Mouse (Mus musculus) embryo, embryonic 10.5 days (tissue): ENCODE data around the gene Zc3hav1l.
A peak's percentile ranks its signal among the peaks of the same experiment; 100 is the strongest.

ENCODE experiments used
- DNase-seq: peaks from one replicate; pipeline ENCODE4 v3.0.0-alpha.2; 2015; ENCODE audit warnings: low spot score

The Zc3hav1l gene

GRCm38 (mm10) chr6:38264466-38264865 is 34.6 kb downstream of the Zc3hav1l start:
- no peak for DNase-seq

- DNase-seq, result no peak
These were observed 35.5 kb downstream of the Zc3hav1l start for GRCm38 (mm10) chr6:38263393-38264159.

GRCm38 (mm10) chr6:38261877-38262276 is 37.2 kb downstream of the Zc3hav1l start:
- no peak for DNase-seq

DNA sequence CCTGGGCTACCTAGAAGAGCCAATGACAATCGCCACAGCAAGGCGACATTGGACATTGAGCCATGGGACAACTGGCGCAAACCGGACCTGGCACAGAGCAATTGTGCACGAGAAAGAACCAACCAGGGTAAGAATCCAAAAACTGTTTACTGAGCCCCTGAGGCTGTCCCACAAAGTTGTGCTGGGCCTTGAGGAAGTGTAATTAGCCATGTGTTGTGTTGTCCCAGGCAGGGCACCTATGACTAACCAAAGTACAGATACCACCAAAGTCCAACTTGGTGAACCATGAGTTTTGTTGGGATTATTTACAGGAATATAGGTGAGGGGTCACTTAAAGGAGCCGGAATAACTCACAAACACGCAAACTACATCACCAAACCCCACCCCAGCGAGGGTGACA is 41.6 kb downstream of the Zc3hav1l start:
- no peak for DNase-seq

- no peak for DNase-seq
These were observed 42.3 kb downstream of the Zc3hav1l start for GRCm38 (mm10) chr6:38256793-38257192.

DNA sequence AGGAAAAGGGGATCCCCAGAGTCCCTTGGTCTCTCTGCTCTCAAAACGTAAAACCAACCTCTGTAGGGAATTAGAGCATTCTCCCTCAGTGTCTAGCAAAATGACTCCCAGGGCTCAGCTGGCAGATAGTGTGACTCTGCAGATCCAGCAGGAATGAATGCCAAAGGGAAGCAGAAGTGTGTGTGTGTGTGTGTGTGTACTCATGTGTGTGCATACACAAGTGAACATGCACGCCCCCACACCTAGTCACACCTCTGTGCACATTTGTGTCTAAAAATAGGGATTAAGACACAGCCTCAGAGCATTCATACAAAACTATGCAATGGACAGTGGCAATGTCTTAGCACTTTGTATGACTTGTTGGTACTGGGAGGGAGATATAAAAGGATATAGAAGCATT is 43.3 kb downstream of the Zc3hav1l start:
- no peak for DNase-seq

DNA sequence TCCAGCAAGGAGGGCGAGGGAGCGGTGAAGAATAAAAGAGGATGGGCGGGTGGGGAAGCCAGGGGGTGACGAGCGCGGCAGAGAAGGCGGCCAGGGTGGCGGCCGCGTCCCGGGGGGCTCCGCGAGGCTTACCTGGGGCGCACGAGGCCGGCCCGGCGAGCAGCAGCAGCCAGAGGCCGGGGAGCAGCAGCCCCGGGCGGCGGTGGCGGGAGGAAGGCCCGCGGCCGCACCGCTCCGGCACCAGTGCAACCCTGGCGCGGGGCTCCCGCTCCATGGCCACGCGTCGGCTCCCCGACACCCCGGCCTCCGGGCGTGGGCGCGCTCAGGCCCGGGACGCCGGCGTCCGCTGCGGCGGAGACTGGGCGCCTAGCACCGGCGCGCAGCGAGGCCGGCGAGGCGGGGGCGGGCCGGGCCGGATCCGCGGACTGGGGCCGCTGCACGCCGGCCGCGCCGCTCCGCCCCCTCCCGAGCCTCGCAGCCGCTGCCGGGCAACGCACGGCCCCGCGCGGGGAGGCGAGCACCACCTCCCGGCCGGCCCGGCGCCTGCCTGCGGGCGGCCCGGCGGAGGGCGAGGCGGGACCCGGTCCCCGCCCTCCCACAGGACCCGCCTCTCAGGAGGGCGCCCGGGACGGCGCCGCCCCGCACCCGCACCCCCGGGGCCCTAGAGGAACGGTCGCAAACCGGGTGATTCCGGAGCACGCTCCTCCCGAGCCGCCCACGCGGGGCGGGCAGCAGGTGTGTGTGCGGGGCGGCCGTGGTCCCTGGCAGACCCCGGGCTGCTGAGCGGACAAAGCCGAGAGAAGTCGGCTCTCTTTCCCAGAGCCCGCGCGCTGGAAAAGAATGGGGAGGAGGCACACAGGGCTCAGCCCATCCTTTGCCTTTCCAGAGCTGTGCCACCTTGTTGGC is 45.1 kb downstream of the Zc3hav1l start, which contains the start of gene D630045J12Rik:
TSS of gene D630045J12Rik (minus strand) at position 274 of the 906 bp plus-strand sequence.
- DNase-seq, result peak; percentile 83

GRCm38 (mm10) chr6:38252766-38253735 is 46.0 kb downstream of the Zc3hav1l start:
- DNase-seq, result peak; percentile 63

DNA sequence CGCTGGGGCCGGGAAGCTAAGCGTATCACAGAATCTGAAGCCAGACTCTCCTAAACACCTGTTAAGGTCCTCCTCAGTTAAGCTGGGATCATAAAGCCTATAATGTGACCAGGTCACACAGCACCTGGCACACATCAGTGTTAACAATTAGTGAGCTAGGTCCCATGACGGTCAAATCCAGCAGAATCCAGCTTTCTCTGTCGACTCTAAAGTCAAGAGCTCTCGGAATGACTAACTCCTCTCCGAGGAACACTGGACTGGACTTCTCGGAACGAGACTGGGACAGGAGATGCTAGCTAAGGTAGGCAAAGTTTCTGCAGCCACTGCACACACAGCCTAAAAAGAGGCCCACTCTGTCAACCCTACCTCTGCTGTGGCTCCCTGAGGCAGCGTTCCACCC is 46.9 kb downstream of the Zc3hav1l start:
- DNase-seq, result peak; percentile 35

GRCm38 (mm10) chr6:38251464-38251863 is 47.6 kb downstream of the Zc3hav1l start:
- no peak for DNase-seq

DNA sequence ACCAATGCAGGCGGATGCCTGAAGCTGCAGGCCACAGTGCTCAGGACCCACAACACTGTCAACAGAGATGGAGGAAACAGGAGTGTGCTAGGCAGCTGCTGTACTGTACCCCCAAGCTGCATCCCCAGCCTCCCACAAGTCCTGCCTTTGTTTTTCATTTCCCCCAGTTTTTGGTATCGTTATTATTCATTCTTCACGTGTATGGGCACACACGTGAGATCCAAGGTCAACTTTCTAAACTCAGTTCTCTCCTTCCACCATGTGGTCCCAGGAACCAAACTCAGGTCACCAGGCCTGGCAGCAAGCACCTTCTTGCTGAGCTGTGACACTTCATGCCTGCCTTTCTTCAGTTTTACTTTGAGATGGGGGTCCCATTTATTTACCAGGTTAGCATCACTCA is 51.7 kb downstream of the Zc3hav1l start:
- no peak for DNase-seq

DNA sequence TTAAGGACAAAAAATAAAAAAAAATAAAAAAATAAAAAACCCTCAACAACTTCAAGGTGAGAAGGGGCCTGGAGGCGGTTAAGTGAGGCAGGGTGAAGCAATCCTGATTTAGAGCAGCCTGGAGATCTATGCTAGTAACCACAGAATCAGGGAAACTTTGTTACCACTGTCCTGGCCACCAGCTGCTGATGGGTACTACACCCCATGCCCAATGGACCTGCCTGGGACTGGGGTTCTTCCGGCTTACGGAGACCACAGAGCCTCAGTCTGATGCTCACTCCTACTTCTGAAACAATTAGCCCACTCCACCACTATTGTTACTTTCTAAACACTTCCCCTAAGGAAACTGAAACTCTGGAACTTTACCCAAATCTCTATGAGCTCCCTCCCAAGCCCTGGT is 54.3 kb downstream of the Zc3hav1l start:
- DNase-seq, result no peak

GRCm38 (mm10) chr6:38244167-38244566 is 54.9 kb downstream of the Zc3hav1l start:
- no peak for DNase-seq

GRCm38 (mm10) chr6:38242833-38243232 is 56.2 kb downstream of the Zc3hav1l start:
- no peak for DNase-seq

DNA sequence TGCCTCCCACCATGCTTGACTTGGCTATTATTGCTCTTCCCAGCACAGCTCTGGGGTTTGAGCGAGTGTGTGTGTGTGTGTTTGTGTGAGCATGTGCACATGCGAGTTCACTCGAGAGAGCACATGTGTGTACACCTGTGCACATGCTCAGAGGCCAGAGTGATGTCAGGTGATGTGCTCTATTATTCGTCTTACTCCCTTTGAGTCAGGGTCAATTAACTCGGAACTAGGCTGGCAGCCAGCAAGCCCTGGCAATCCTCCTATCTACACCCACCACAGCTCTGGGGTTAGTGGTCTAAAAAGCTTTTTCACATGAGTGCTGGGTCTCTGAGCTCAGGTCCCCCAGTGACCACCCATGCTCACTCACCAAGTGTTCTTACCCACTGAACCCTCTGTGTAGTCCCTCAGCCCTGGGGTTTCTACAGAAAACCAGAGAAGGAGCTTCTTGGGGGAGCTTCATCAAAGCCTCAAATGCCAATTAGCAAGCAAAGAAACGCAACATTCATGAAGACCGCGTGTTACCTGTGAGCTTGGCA is 56.7 kb downstream of the Zc3hav1l start:
- DNase-seq, result no peak

DNA sequence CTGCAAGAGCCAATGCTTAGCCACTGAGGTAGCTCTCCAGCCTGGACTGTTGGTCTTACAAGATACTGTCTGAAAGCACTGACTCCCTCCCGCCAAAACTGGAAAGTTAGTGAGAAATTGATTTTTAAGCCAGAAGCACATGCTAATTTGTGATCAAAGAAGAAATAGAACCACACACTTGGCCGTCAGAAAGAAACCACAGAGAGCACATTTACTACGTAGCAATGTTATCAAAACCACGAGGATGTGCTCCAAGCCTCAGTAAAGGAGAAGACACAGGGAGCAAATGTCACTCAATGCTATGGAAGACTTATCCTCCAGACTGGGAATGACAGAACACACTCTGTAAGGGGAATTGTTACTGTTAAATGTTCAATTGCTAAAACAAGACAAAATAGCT is 57.6 kb downstream of the Zc3hav1l start:
- DNase-seq, result no peak

GRCm38 (mm10) chr6:38240618-38241017 is 58.4 kb downstream of the Zc3hav1l start:
- DNase-seq, result no peak

- no peak for DNase-seq
These were observed 60.7 kb downstream of the Zc3hav1l start for GRCm38 (mm10) chr6:38238382-38238781.
